Mouse (Mus musculus): Measurements from ENCODE around the gene Ubr4.

Ubr4 gene

GRCm38 (mm10) chr4:139432966-139433765 is 80.8 kb downstream of the Ubr4 start:
- peak in 1 of 2 experiments; percentile 58 for DNase-seq

GRCm38 (mm10) chr4:139441244-139441643 is 88.8 kb downstream of the Ubr4 start:
- DNase-seq = peak; percentile 61 to 64

- DNase-seq = peak in 1 of 2 experiments; percentile 45
These were observed 89.4 kb downstream of the Ubr4 start for GRCm38 (mm10) chr4:139441806-139442205.

GRCm38 (mm10) chr4:139442391-139443355 is 90.3 kb downstream of the Ubr4 start:
- DNase-seq = no peak

DNA sequence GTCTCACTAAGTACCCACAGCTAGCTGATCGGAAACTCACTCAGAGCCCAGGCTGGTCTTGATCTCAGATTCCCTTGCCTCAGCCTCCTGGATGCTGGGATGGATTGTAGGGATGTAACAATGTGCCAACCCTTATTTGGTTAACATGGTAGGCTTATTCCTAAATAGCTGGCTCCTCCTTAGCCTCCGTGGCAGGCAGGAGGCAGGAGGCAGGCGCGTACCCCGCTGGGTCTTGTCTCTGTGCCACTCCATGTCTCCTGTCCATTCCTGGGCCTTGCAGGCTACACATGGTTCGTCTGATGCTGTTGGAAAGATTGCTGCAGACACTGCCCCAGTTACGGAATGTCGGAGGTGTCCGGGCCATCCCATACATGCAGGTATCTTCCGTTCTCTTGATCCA is 91.9 kb downstream of the Ubr4 start:
- peak; percentile 89 to 91 for DNase-seq

DNA sequence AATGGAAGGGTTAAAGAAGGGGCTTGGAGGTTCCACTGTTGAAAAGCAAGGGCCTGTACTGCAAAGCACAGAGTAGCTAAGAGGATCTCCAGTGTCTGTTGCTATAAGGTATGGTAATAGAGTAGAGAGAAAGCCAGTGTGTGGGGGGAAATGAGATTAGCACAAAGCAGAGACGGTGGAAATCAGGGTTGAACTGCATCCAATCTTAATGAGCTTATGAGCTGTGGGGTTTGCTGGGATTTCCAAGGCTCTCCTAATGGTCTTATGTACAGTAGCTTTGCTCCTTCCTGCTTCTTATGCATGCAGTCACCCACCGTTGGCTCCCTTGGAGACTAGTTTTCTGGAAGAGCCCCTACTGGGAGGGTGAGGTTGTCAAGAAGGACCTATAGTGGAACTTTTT is 93.8 kb downstream of the Ubr4 start:
- no peak for DNase-seq

DNA sequence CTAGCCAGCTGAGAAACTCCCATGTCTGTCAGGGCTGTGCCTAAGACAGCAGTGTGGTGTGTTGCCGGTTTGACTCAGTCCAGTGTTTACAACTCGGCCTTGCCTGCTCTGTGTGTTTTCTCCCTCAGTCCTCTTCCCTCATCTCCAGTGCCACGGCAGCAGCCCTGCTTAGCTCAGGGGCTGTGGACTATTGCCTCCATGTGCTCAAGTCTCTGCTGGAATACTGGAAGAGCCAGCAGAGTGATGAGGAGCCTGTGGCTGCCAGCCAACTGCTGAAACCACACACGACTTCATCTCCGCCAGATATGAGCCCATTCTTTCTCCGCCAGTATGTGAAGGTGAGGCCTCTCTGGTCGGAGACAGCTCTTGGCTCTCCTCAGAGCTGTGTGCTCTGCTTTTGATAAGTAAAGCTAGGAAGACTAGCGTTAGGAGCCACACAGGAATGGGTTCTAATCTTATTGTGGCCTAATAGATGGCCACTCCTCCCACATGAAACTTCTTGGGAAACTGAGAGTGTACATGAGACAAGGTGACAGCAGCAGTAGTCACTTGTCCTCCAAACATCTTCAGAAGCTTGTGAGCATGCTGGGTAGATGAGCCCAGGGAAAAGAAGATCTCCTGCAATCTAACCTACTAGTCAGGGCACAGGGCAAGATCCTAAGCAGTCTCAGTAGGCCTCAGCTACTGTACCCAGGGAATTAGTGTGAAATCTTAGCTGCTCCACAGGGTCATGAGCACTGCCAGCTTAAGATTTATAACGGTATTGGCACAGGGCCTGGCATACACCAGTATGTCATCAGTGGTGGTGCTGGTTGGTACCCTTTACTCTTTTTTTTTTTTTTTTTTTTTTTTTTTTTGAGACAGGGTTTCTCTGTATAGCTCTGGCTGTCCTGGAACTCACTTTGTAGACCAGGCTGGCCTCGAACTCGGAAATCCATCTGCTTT is 94.6 kb downstream of the Ubr4 start:
- no peak for DNase-seq

- DNase-seq = peak; percentile 66 to 73
These were observed 100.7 kb downstream of the Ubr4 start for GRCm38 (mm10) chr4:139452944-139453700.

GRCm38 (mm10) chr4:139454339-139454738 is 101.9 kb downstream of the Ubr4 start:
- DNase-seq = no peak

GRCm38 (mm10) chr4:139459970-139460369 is 107.6 kb downstream of the Ubr4 start:
- no peak for DNase-seq

GRCm38 (mm10) chr4:139464163-139464562 is 111.8 kb downstream of the Ubr4 start:
- DNase-seq = no peak

DNA sequence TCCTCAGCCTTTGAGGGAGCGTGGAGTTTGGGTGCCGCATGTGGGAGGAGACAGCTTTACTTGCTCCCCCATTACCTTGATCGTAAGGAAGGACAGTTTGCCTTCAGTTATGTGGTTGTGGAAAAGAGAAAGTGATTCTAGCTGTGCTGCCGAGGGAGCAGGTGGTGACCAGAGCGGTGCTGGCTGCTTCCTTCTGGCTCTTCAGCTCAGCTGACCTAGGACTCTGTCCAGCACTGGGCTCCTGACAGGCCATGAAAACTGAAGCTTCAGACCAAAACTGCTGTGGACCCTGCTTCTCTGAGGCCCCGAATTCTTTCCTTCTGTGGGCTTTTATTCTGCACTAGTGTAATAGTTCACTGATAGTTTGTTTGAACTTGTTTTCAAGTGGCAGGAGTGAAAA is 114.1 kb downstream of the Ubr4 start:
- DNase-seq = peak; percentile 60 to 65

GRCm38 (mm10) chr4:139470198-139470597 is 117.8 kb downstream of the Ubr4 start:
- peak; percentile 89 to 96 for DNase-seq

DNA sequence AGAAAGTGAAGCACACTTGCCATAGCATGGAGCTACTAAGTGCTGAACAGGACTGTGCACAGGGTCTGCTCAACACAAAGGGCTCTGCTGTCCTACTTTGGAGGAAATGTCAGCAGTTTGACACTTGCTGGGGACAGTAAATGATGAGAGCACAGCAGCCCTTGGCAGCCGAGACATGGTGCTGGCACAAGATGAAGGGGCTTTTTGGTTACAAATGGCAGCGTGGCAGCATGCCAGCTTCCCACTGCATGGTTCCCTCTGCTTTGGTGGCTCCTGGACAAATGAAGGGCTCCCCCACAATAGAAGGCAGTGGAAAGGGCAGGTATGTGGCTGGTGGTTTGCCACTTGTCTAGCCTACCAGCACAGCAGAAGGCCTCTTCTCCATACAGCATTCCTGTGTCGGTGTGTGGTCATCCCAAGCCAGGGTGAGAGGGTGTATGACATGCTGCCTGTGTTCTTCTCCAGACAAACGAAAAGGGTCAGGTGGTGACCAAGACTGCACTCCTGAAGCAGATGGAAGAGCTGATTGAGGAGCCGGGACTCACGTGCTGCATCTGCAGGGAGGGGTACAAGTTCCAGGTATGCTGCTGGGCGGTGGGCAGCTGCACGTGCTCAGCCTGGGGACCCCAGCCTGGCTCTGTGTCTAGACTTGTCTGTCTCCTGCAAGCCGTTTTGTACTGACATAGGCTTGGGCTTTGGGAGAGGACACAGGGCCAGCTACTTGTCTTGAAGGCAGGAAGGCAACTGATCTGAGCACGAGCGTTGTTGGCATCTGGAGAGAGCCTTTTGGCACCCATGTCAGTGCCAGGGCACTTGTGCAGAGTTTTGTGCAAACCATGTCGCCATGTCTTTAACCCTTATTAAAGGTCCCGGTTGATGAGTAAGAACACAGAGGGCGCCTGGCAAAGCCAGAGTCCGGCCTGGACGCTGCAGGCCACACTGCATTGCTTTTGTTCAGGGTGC is 124.5 kb downstream of the Ubr4 start:
- DNase-seq = peak; percentile 59 to 61

DNA sequence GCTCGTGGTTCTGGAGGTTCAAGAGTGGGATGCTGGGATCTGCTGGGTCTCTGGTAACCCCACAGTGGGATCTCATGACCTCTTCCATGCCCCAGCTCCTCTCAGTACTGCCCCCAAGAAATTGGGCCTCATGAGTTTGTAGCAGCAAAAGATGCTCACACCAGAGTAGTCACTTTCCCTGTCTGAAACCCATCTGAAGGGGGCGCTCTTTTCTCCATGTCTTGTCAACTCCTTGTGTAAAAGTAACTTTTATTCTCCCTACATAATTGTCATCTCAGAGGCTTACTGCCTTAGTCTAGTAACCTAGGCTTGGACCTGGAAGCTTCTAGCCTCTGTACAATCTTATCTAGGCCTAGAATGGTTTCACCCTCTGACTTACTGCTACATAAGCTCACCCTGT is 125.6 kb downstream of the Ubr4 start:
- no peak for DNase-seq

DNA sequence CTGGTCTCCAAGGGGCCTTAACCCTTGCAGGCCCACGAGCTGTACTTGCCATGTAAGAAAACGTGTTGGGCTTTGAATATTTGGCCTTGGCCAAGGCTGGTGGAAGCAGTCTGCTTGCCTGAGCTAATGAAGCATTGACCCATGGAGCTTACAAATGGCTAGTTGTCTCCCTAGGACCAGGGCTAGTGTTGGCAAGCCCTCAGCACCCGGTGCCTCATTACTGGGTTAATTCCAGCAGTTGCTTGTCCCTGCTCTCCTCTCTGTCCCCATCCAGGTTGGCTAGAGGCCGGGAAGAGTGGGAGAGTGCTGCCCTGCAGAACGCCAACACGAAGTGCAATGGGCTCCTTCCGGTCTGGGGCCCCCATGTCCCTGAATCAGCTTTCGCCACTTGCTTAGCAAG is 126.8 kb downstream of the Ubr4 start:
- DNase-seq = no peak

GRCm38 (mm10) chr4:139481400-139481799 is 129.0 kb downstream of the Ubr4 start:
- DNase-seq = no peak

DNA sequence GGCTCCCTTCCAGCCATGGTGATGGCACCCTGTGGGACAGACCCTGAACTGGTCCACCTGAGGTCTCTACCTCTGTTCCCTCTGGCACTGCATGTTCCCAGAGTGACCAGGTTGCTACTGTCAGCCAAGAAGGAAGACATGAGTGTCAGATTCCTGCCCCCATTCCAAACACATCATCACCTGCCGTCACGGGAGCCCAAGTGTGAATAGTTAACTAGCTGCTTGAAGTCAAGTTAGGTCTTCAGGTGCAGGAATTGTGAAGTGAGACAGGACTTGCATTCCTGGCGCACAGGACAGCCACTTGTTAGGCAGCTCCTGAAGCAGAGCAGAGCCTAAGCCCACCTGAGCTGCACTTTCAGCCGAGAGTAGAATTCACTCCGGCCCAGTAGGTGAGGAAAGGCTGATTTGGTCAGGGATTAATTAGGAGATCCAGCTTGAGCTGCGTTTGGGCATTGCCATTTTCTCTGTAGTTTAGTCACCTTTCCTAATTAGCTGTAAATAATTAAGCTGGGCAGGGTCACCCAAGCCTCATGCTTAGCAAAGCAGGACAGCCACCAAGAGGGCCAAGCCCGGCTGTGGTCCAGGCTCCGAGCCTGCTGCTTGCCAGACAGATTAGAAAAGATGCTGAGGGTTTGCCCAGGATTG is 131.2 kb downstream of the Ubr4 start:
- DNase-seq = no peak

DNA sequence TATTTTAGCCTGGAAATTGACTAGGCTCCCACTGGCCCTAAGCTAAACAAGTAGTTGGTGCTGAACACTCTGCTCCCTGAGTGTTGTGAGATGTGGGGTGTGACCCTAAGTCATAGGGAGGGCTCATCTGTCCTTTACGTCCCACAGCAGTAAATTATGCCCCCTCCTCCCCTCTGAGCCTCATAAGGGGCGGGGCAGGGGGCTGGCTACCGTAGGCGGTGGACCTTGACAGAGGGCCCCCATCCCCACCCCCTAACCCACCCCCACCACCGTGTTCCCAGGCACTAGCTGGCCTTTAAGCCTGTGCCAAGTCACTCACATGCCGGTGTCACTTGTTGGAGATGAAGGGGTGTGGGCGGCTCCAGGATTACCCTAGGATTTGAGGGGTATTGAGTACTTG is 132.1 kb downstream of the Ubr4 start:
- DNase-seq = no peak

DNA sequence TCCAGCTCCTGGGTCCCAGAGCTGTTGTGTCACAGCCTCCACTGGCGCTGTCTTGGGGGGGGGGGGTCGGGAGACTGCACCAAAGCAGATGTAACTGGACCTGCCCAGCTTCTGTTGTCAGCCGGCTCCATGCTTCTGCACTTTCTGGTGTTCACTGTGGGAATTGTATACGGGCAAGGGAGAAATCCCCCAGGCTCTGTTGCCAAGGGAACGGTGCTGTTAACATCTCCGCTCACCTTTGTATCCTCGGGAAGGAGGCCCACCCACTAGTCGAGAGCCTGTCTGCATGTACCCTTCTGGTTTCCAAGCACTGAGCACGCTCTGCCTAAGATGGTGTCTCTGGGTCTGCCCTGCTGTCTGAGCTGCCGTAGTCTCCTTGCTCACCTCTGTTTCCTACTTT is 134.7 kb downstream of the Ubr4 start:
- DNase-seq = no peak
